Mouse (Mus musculus): ENCODE results near the gene Fgfr2. TPM values are rescaled to one million over a fixed set of nuclear protein-coding genes. Genes with fewer than 3 reads are reported as not detected.

Gene Fgfr2
- polyA plus RNA-seq, 1 experiment from 2014 or later, result 11.2 TPM

GRCm38 (mm10) chr7:130948563-130949208, 2174.5 kb downstream of the Fgfr2 start:
- H3K4me2 ChIP-seq (ENCODE audit: low read depth, low read length), result no peak overlapping the region

GRCm38 (mm10) chr7:130946303-130946702, 2176.8 kb downstream of the Fgfr2 start:
- DNase-seq, result no peak
- TF ChIP-seq CTCF (IDR thresholded peaks at IDR 0.05; ENCODE audit: low read depth), result no peak
- TF ChIP-seq EP300 (IDR thresholded peaks at IDR 0.05; ENCODE audit: low read depth), result no peak
- no peak overlapping the region for H3K9ac ChIP-seq (replicated peaks)
- 75% methylated on average over 12 of the region's 12 CpGs for WGBS (ENCODE audit: insufficient replicate concordance)
- ATAC-seq, result no peak
- no peak overlapping the region for H3K4me2 ChIP-seq (ENCODE audit: low read depth, low read length)
- H3K27me3 ChIP-seq (ENCODE audit: insufficient read depth, low read length), result 0 out of 2 replicates have a peak, but pooled peaks cover 2% of the 10 kb centered on the region
- H3K9me3 ChIP-seq (ENCODE audit: low read length), result no peaks in the 10 kb centered on the region
- H3K4me1 ChIP-seq (ENCODE audit: insufficient read depth), result no peaks in the 10 kb centered on the region
- no peaks in the 10 kb centered on the region for H3K36me3 ChIP-seq (replicated peaks; ENCODE audit: insufficient read depth, low read length)
- H3K27ac ChIP-seq (ENCODE audit: low read depth), result no peak overlapping the region
- no peak overlapping the region for H3K4me3 ChIP-seq (ENCODE audit: low read depth, low read length)

More at GRCm38 (mm10) chr7:130948563-130949208, 2174.5 kb downstream of the Fgfr2 start:
- Histone ChIP-seq H3K27ac (ENCODE audit: low read depth) (no peak overlapping the region), H3K9ac (replicated peaks) (no peak overlapping the region), H3K9me3 (ENCODE audit: low read length) (no peaks in the 10 kb centered on the region), H3K27me3 (ENCODE audit: insufficient read depth, low read length) (no peaks in the 10 kb centered on the region), H3K4me1 (ENCODE audit: insufficient read depth) (no peaks in the 10 kb centered on the region), H3K4me3 (ENCODE audit: low read depth, low read length) (no peak overlapping the region), H3K36me3 (replicated peaks; ENCODE audit: insufficient read depth, low read length) (no peaks in the 10 kb centered on the region)
- 21% methylated on average over 5 of the region's 5 CpGs for WGBS (ENCODE audit: insufficient replicate concordance)
- no peak for TF ChIP-seq CTCF (IDR thresholded peaks at IDR 0.05; ENCODE audit: low read depth)
- TF ChIP-seq EP300 (IDR thresholded peaks at IDR 0.05; ENCODE audit: low read depth), result no peak
- ATAC-seq, result no peak
- no peak for DNase-seq

GRCm38 (mm10) chr7:130945730-130946129, 2177.4 kb downstream of the Fgfr2 start:
- no peak for ATAC-seq
- no peak overlapping the region for H3K9ac ChIP-seq (replicated peaks)

GRCm38 (mm10) chr7:130944766-130945475, 2178.2 kb downstream of the Fgfr2 start:
- ATAC-seq (no peak), DNase-seq (no peak)
- 75% methylated on average over 11 of the region's 11 CpGs for WGBS (ENCODE audit: insufficient replicate concordance)
- Histone ChIP-seq H3K4me2 (ENCODE audit: low read depth, low read length) (no peak overlapping the region), H3K4me1 (ENCODE audit: insufficient read depth) (no peaks in the 10 kb centered on the region), H3K36me3 (replicated peaks; ENCODE audit: insufficient read depth, low read length) (no peaks in the 10 kb centered on the region), H3K27me3 (ENCODE audit: insufficient read depth, low read length) (0 out of 2 replicates have a peak, but pooled peaks cover 4% of the 10 kb centered on the region), H3K27ac (ENCODE audit: low read depth) (no peak overlapping the region), H3K4me3 (ENCODE audit: low read depth, low read length) (no peak overlapping the region), H3K9me3 (ENCODE audit: low read length) (no peaks in the 10 kb centered on the region), H3K9ac (replicated peaks) (no peak overlapping the region)
- TF ChIP-seq EP300 (IDR thresholded peaks at IDR 0.05; ENCODE audit: low read depth) (no peak), CTCF (IDR thresholded peaks at IDR 0.05; ENCODE audit: low read depth) (no peak)

More at GRCm38 (mm10) chr7:130945730-130946129, 2177.4 kb downstream of the Fgfr2 start:
- no peak for DNase-seq
- Histone ChIP-seq H3K36me3 (replicated peaks; ENCODE audit: insufficient read depth, low read length) (no peaks in the 10 kb centered on the region), H3K9me3 (ENCODE audit: low read length) (no peaks in the 10 kb centered on the region), H3K4me2 (ENCODE audit: low read depth, low read length) (no peak overlapping the region), H3K4me1 (ENCODE audit: insufficient read depth) (no peaks in the 10 kb centered on the region), H3K4me3 (ENCODE audit: low read depth, low read length) (no peak overlapping the region), H3K27me3 (ENCODE audit: insufficient read depth, low read length) (0 out of 2 replicates have a peak, but pooled peaks cover 2% of the 10 kb centered on the region), H3K27ac (ENCODE audit: low read depth) (no peak overlapping the region)
- 76% methylated on average over 3 of the region's 3 CpGs for whole genome bisulfite sequencing (ENCODE audit: insufficient replicate concordance)
- no peak for TF ChIP-seq EP300 (IDR thresholded peaks at IDR 0.05; ENCODE audit: low read depth)
- TF ChIP-seq CTCF (IDR thresholded peaks at IDR 0.05; ENCODE audit: low read depth), result no peak

- DNase-seq (no peak), ATAC-seq (no peak)
- no peak overlapping the region for H3K4me2 ChIP-seq (ENCODE audit: low read depth, low read length)
- no peak overlapping the region for H3K27ac ChIP-seq (ENCODE audit: low read depth)
- peaks cover 18% of the 10 kb centered on the region for H3K27me3 ChIP-seq (ENCODE audit: insufficient read depth, low read length)
- WGBS (ENCODE audit: insufficient replicate concordance), result 53% methylated on average over 9 of the region's 9 CpGs
- H3K9ac ChIP-seq (replicated peaks), result no peak overlapping the region
- H3K4me1 ChIP-seq (ENCODE audit: insufficient read depth), result no peaks in the 10 kb centered on the region
- H3K9me3 ChIP-seq (ENCODE audit: low read length), result no peaks in the 10 kb centered on the region
- H3K4me3 ChIP-seq (ENCODE audit: low read depth, low read length), result no peak overlapping the region
- no peaks in the 10 kb centered on the region for H3K36me3 ChIP-seq (replicated peaks; ENCODE audit: insufficient read depth, low read length)
- TF ChIP-seq CTCF (IDR thresholded peaks at IDR 0.05; ENCODE audit: low read depth) (no peak), EP300 (IDR thresholded peaks at IDR 0.05; ENCODE audit: low read depth) (no peak)
Observed at GRCm38 (mm10) chr7:130943280-130943895, 2179.8 kb downstream of the Fgfr2 start.

- 80% methylated on average over 8 of the region's 8 CpGs for WGBS (ENCODE audit: insufficient replicate concordance)
- no peak for DNase-seq
Observed at GRCm38 (mm10) chr7:130940733-130941132, 2182.4 kb downstream of the Fgfr2 start.

More at GRCm38 (mm10) chr7:130940733-130941132, 2182.4 kb downstream of the Fgfr2 start:
- Histone ChIP-seq H3K4me3 (ENCODE audit: low read depth, low read length) (no peak overlapping the region), H3K9me3 (ENCODE audit: low read length) (no peaks in the 10 kb centered on the region), H3K9ac (replicated peaks) (no peak overlapping the region), H3K36me3 (replicated peaks; ENCODE audit: insufficient read depth, low read length) (no peaks in the 10 kb centered on the region), H3K4me2 (ENCODE audit: low read depth, low read length) (no peak overlapping the region), H3K27ac (ENCODE audit: low read depth) (no peak overlapping the region), H3K4me1 (ENCODE audit: insufficient read depth) (peaks cover 6% of the 10 kb centered on the region; the same call in 1 of the 2 replicates), H3K27me3 (ENCODE audit: insufficient read depth, low read length) (peaks cover 45% of the 10 kb centered on the region)
- no peak for TF ChIP-seq EP300 (IDR thresholded peaks at IDR 0.05; ENCODE audit: low read depth)
- TF ChIP-seq CTCF (IDR thresholded peaks at IDR 0.05; ENCODE audit: low read depth), result no peak
- no peak for ATAC-seq

All from liver, postnatal 0 days (tissue).